Mouse (Mus musculus) cerebellum, adult 2 months (tissue): ENCODE measurements around the gene Gpr182. TPM values are rescaled to one million over a fixed set of nuclear protein-coding genes. Genes with fewer than 3 reads are reported as not detected.
"Not testable (repeated sequence)": the region's sequence is repeated elsewhere in the genome, so short reads cannot be mapped to it uniquely, and the experiment has no call there.

Experiments
- DNase-seq, 2 experiments: peaks; one replicate each; pipeline ENCODE4 v3.0.0; 2021
- H3K27ac ChIP-seq: fragments of 200-500 bp; 2 replicates; pipeline ENCODE4 v1.5.1; 2012; ENCODE audit warnings: low read length, control low read depth, inconsistent platforms; ENCODE audit not compliant: insufficient read depth
- H3K27me3 ChIP-seq: fragments of 200-500 bp; 2 replicates; pipeline ENCODE4 v1.6.1; 2012; ENCODE audit warnings: inconsistent platforms, mild to moderate bottlenecking, low read length, moderate library complexity; ENCODE audit not compliant: control insufficient read depth, insufficient read depth
- H3K4me1 ChIP-seq: fragments of 200-500 bp; 2 replicates; pipeline ENCODE4 v1.6.1; 2011; ENCODE audit warnings: low read length; ENCODE audit not compliant: control insufficient read depth, insufficient read depth
- H3K4me3 ChIP-seq: fragments of 200-500 bp; replicated peaks from 2 replicates; pipeline ENCODE3; 2011; ENCODE audit warnings: mild to moderate bottlenecking, low read depth, low read length, control low read depth; ENCODE audit not compliant: insufficient read depth
- CTCF ChIP-seq: fragments of 200-500 bp; IDR thresholded peaks from 2 replicates; pipeline ENCODE4 v1.5.1; 2011; ENCODE audit warnings: low read depth, mild to moderate bottlenecking, control low read depth, low read length, moderate library complexity, borderline replicate concordance; ENCODE audit not compliant: insufficient read depth
- POLR2A ChIP-seq: fragments of 200-500 bp; IDR thresholded peaks from 2 replicates; pipeline ENCODE4 v1.6.1; 2011; ENCODE audit warnings: low read length, control low read depth, borderline replicate concordance; ENCODE audit not compliant: insufficient read depth
- WGBS: fragments of 180-500 bp; shearing (Covaris S2); methylation state at CpG from one replicate; pipeline ENCODE4 v1.1.7; 2018; 5-methylcytosine and 5-hydroxymethylcytosine counted together
- polyA plus RNA-seq: library from polyadenylated mRNA; depleted of rRNA; stranded (reverse); fragments of >200 nt; gene quantifications from 2 replicates; pipeline ENCODE4 v1.2.3, GENCODE M21; 2012; rRNA removed

The Gpr182 gene
- 1.4 and 1.5 TPM in 2 replicates for polyA plus RNA-seq

- no peak for TF ChIP-seq CTCF
- H3K4me1 ChIP-seq = no peaks in the 10 kb centered on the region
- H3K27me3 ChIP-seq = no peaks in the 10 kb centered on the region
- DNase-seq = no peak
- peak within 1 kb of the TSS; percentile 23 for H3K4me3 ChIP-seq
- WGBS = 71% methylated on average over 8 of the region's 8 CpGs
- H3K27ac ChIP-seq = no peak within 1 kb of the TSS
Observed at GRCm38 (mm10) chr10:127751548-127751947, at the start of gene Gpr182. Gpr182 (minus strand) TSS chr10:127751732.

- TF ChIP-seq POLR2A = no peak
- no peak for TF ChIP-seq CTCF
- Histone ChIP-seq H3K27ac (no peak within 1 kb of the TSS), H3K27me3 (no peaks in the 10 kb centered on the region), H3K4me3 (no peak within 1 kb of the TSS), H3K4me1 (no peaks in the 10 kb centered on the region)
- 59% methylated on average over 6 of the region's 6 CpGs for WGBS
- DNase-seq = no peak
Observed at GRCm38 (mm10) chr10:127800891-127801290, 49.4 kb upstream of the Gpr182 start, which contains the start of gene Rdh16. Rdh16 (plus strand) TSS chr10:127801152.

GRCm38 (mm10) chr10:127799295-127799694, 47.8 kb upstream of the Gpr182 start:
- no peak for TF ChIP-seq CTCF
- no peak for TF ChIP-seq POLR2A
- WGBS = 31% methylated on average over 1 of the region's 1 CpGs
- Histone ChIP-seq H3K27ac (no peak overlapping the region), H3K4me3 (no peak overlapping the region), H3K27me3 (no peaks in the 10 kb centered on the region), H3K4me1 (no peaks in the 10 kb centered on the region)
- no peak for DNase-seq

- H3K27ac ChIP-seq, H3K27me3 ChIP-seq, H3K4me1 ChIP-seq, H3K4me3 ChIP-seq, DNase-seq: not testable (repeated sequence)
- 90% methylated on average over 1 of the region's 1 CpGs for WGBS
Observed at GRCm38 (mm10) chr10:127785411-127785810, 33.9 kb upstream of the Gpr182 start.

- H3K27me3 ChIP-seq, DNase-seq, H3K27ac ChIP-seq, H3K4me3 ChIP-seq, H3K4me1 ChIP-seq: not testable (repeated sequence)
- 94% methylated on average over 17 of the region's 17 CpGs for WGBS
Observed at GRCm38 (mm10) chr10:127782321-127782720, 30.8 kb upstream of the Gpr182 start.

GRCm38 (mm10) chr10:127776011-127776410, 24.5 kb upstream of the Gpr182 start, which contains the start of gene Rdh9:
Rdh9 (plus strand) TSS chr10:127776386.
- no peak within 1 kb of the TSS for H3K4me3 ChIP-seq
- no peak for DNase-seq
- 92% methylated on average over 2 of the region's 2 CpGs for WGBS
- TF ChIP-seq POLR2A = no peak
- no peak for TF ChIP-seq CTCF
- no peaks in the 10 kb centered on the region for H3K27me3 ChIP-seq
- H3K27ac ChIP-seq = no peak within 1 kb of the TSS
- H3K4me1 ChIP-seq = no peaks in the 10 kb centered on the region

GRCm38 (mm10) chr10:127766564-127766963, 15.0 kb upstream of the Gpr182 start:
- no peak overlapping the region for H3K27ac ChIP-seq
- TF ChIP-seq CTCF (no peak), POLR2A (no peak)
- H3K4me1 ChIP-seq = peaks cover 9% of the 10 kb centered on the region
- H3K27me3 ChIP-seq = no peaks in the 10 kb centered on the region
- WGBS = 90% methylated on average over 1 of the region's 1 CpGs
- H3K4me3 ChIP-seq = no peak overlapping the region
- DNase-seq = no peak

GRCm38 (mm10) chr10:127763914-127764680, 12.6 kb upstream of the Gpr182 start:
- Histone ChIP-seq H3K4me1 (peaks cover 9% of the 10 kb centered on the region), H3K4me3 (no peak overlapping the region), H3K27me3 (no peaks in the 10 kb centered on the region), H3K27ac (no peak overlapping the region)
- 15% methylated on average over 12 of the region's 12 CpGs for WGBS
- TF ChIP-seq POLR2A (no peak), CTCF (no peak)
- DNase-seq = peak in 1 of 2 experiments; percentile 59

- WGBS = 94% methylated on average over 10 of the region's 10 CpGs
- H3K27ac ChIP-seq, DNase-seq, H3K4me1 ChIP-seq, H3K27me3 ChIP-seq, H3K4me3 ChIP-seq: not testable (repeated sequence)
Observed at GRCm38 (mm10) chr10:127762926-127763325, 11.4 kb upstream of the Gpr182 start.
